Comparison of ENCODE assay signal across 7 mouse cellular contexts in the genomic region with DNA sequence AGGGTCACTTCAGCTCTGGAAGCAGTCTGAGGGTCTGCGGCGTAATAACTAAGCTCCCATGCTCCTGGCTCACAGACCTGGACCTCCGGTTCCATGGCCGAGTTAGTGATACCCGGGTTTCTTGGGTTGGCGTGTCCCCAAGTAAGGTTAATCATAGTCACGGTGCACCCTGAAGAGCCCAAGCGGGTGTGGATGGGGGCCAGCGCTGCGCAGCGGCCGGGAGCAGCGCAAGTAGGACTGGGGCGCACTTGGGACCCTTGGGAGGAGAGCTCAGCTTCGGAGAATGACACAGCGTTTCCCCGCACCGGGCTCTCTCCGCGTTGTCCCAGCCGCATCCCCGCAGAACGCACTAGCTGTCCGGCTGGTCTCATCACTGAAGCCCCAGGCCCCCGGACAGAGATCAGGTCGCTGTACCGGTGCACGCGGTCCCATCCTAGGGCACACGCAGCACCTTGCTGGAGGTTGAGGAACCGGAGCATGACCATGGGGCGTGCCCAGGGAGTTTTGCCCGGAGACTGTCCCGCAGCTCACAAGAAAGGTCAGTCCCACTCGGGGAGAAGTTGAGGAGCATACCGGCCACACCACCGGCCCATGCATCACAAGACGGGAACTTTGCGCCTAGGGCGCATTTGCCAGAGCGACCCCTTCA. TPM values are rescaled to one million over a fixed set of nuclear protein-coding genes. Genes with fewer than 3 reads are reported as not detected.
DNase-seq lines count a peak whose midpoint lies in the region; ATAC-seq and TF ChIP-seq lines count a peak whose summit lies in the region.

No protein-coding gene starts in this region.

- peak overlapping the region; percentile 98 for H3K4me2 ChIP-seq in lung, embryonic 14.5 days
- peak overlapping the region; percentile 99 for H3K4me2 ChIP-seq in limb, embryonic 14.5 days (replicated peaks; ENCODE audit: low read depth, low read length, severe bottlenecking)

- H3K4me1 ChIP-seq in lung, embryonic 14.5 days (ENCODE audit: insufficient read depth), result no peaks in the 10 kb centered on the region
- H3K4me1 ChIP-seq in limb, embryonic 14.5 days (ENCODE audit: control insufficient read depth, insufficient read depth, low read length), result no peaks in the 10 kb centered on the region

- TF ChIP-seq POLR2A in limb, embryonic 14.5 days (IDR thresholded peaks at IDR 0.05; ENCODE audit: borderline replicate concordance, extremely low read depth, insufficient read depth, insufficient read length), result no peak

- no peak overlapping the region for H3K27ac ChIP-seq in lung, embryonic 14.5 days (ENCODE audit: low read depth)
- H3K27ac ChIP-seq in limb, embryonic 14.5 days (replicated peaks; ENCODE audit: low read depth, low read length), result no peak overlapping the region

- H3K36me3 ChIP-seq in lung, embryonic 14.5 days (ENCODE audit: insufficient read depth), result peaks cover 5% of the 10 kb centered on the region; the same call in 1 of the 2 replicates
- H3K36me3 ChIP-seq in limb, embryonic 14.5 days (ENCODE audit: control insufficient read depth, insufficient read depth, low read length), result peaks cover 14% of the 10 kb centered on the region; the same call in 1 of the 2 replicates

- H3K9me3 ChIP-seq in lung, embryonic 14.5 days (ENCODE audit: low read depth, low read length), result no peaks in the 10 kb centered on the region
- no peaks in the 10 kb centered on the region for H3K9me3 ChIP-seq in limb, embryonic 14.5 days (ENCODE audit: control insufficient read depth, low read length)

- no peak for DNase-seq in lung, embryonic 14.5 days
- DNase-seq in lung, postnatal 4 days, result no peak
- peak; percentile 34 for DNase-seq in brain, adult 2 months (ENCODE audit: low read depth, low spot score)
- DNase-seq in gastrocnemius, postnatal 25 days, result peak; percentile 31
- DNase-seq in limb, embryonic 14.5 days (ENCODE audit: low spot score), result no peak
- no peak for DNase-seq in urinary bladder, adult 2 months (ENCODE audit: low spot score)

- TF ChIP-seq CTCF in lung, embryonic 14.5 days (IDR thresholded peaks at IDR 0.05; ENCODE audit: low read depth), result no peak

- WGBS in lung, embryonic 14.5 days, result under 1% methylated on average over 41 of the region's 41 CpGs
- WGBS in limb, embryonic 14.5 days, result under 1% methylated on average over 35 of the region's 41 CpGs

- no peaks in the 10 kb centered on the region for H3K27me3 ChIP-seq in lung, embryonic 14.5 days (ENCODE audit: insufficient read depth, low read length)
- H3K27me3 ChIP-seq in limb, embryonic 14.5 days (ENCODE audit: control insufficient read depth, insufficient read depth, low read length), result 0 out of 2 replicates have a peak, but pooled peaks cover 7% of the 10 kb centered on the region

- H3K4me3 ChIP-seq in lung, embryonic 14.5 days (ENCODE audit: low read depth, low read length), result peak overlapping the region; percentile 71
- peak overlapping the region; percentile 60 for H3K4me3 ChIP-seq in limb, embryonic 14.5 days (replicated peaks; ENCODE audit: low read length)

- ATAC-seq in lung, embryonic 14.5 days (ENCODE audit: insufficient read depth), result peak; percentile 57
- peak; percentile 24 for ATAC-seq in limb, embryonic 14.5 days (ENCODE audit: low FRiP score, low read depth)
- ATAC-seq in monocyte, adult 5-6 weeks (replicated peaks; ENCODE audit: insufficient number of reproducible peaks, low FRiP score, low TSS enrichment, poor library complexity, severe bottlenecking), result peak; percentile 20

- H3K9ac ChIP-seq in lung, embryonic 14.5 days, result peak overlapping the region; percentile 68
- H3K9ac ChIP-seq in limb, embryonic 14.5 days (ENCODE audit: low read depth, low read length, severe bottlenecking), result peak overlapping the region; percentile 65

RNA-seq across cellular contexts. Expression of a gene that starts 0.7 kb away (rescaled TPM):
- 5.9 and 8.3 TPM in 2 replicates for polyA plus RNA-seq in lung, embryonic 14.5 days (2014; fragmentation: Nextera tagmentation; extraction: Ambion mirVana)
- total RNA-seq in gastrocnemius, postnatal 25 days (2021), result 1 to 10 TPM; 5.0 to 7.3 TPM
- polyA plus RNA-seq in limb, embryonic 14.5 days (2012; rRNA removed), result 5.8 and 7.4 TPM in 2 replicates
- 6.6 and 9.3 TPM in 2 replicates for polyA plus RNA-seq in limb, embryonic 14.5 days (2014; fragmentation: Nextera tagmentation; extraction: Ambion mirVana)
- total RNA-seq in monocyte, adult 5-6 weeks (2017), result 3.7 to 7.3 TPM (median 4.6 TPM) in 3 replicates
- polyA plus RNA-seq in urinary bladder, adult 2 months (2012; rRNA removed), result 3.9 and 4.2 TPM in 2 replicates

RNA-seq across cellular contexts. Expression of a gene that starts 42.0 kb away (rescaled TPM):
- 10.1 and 10.6 TPM in 2 replicates for polyA plus RNA-seq in lung, embryonic 14.5 days (2014; fragmentation: Nextera tagmentation; extraction: Ambion mirVana)
- total RNA-seq in gastrocnemius, postnatal 25 days (2021), result 10 to 100 TPM; 22.7 to 26.5 TPM
- polyA plus RNA-seq in limb, embryonic 14.5 days (2012; rRNA removed), result 16.9 and 20.4 TPM in 2 replicates
- polyA plus RNA-seq in limb, embryonic 14.5 days (2014; fragmentation: Nextera tagmentation; extraction: Ambion mirVana), result 15.9 and 16.8 TPM in 2 replicates
- 1.6 to 3.0 TPM (median 1.6 TPM) in 3 replicates for total RNA-seq in monocyte, adult 5-6 weeks (2017)
- polyA plus RNA-seq in urinary bladder, adult 2 months (2012; rRNA removed), result 56.5 and 58.1 TPM in 2 replicates

Comparison
In these comparisons a context has a peak if more than half of its experiments do, and no peak if none do; other contexts are left out.
1. DNase-seq: peak in brain, adult 2 months (single experiment) and gastrocnemius, postnatal 25 days (single experiment); none in lung, embryonic 14.5 days (single experiment), lung, postnatal 4 days (0 of 2), limb, embryonic 14.5 days (single experiment) and urinary bladder, adult 2 months (single experiment).
2. Peak in every context shown above with its lines, with median percentiles within 50 percentile points of each other: ATAC-seq.